Mouse (Mus musculus) neural tube, embryonic 13.5 days (tissue): ENCODE data around the gene Kbtbd2. TPM values are rescaled to one million over a fixed set of nuclear protein-coding genes. Genes with fewer than 3 reads are reported as not detected.

Source experiments
- polyA plus RNA-seq: library from polyadenylated mRNA; unstranded; fragments of >200 nt; fragmentation: Nextera tagmentation; extraction: Ambion mirVana; gene quantifications from 2 replicates; pipeline ENCODE4 v1.2.1, GENCODE M21; 2015

Kbtbd2 gene
- polyA plus RNA-seq, 1 experiment from 2014 or later: 35.3 TPM

Other genes with a start within 250 kb of the Kbtbd2 start
- gene Pde1c, start 228.7 kb downstream of the Kbtbd2 start, polyA plus RNA-seq: 8.5 and 9.8 TPM in 2 replicates
- gene Lsm5, start 93.1 kb downstream of the Kbtbd2 start, polyA plus RNA-seq: 90.2 and 91.6 TPM in 2 replicates
- gene Avl9, start 82.9 kb downstream of the Kbtbd2 start, polyA plus RNA-seq: 26.5 and 29.5 TPM in 2 replicates
- gene Fkbp9, start 34.2 kb upstream of the Kbtbd2 start, polyA plus RNA-seq: 48.3 and 53.1 TPM in 2 replicates
- 140 and 147 TPM in 2 replicates for gene Nt5c3, start 126.1 kb upstream of the Kbtbd2 start, polyA plus RNA-seq
- gene Vmn1r4, start 126.2 kb upstream of the Kbtbd2 start, polyA plus RNA-seq: 0.73 and 0.90 TPM in 2 replicates
- not detected in 2 replicates for gene Vmn1r5, start 172.5 kb upstream of the Kbtbd2 start, polyA plus RNA-seq
- gene Vmn1r6, start 199.4 kb upstream of the Kbtbd2 start, polyA plus RNA-seq: not detected in 2 replicates
- not detected in 2 replicates for gene Vmn1r7, start 227.5 kb upstream of the Kbtbd2 start, polyA plus RNA-seq
- gene Vmn1r8, start 234.5 kb upstream of the Kbtbd2 start, polyA plus RNA-seq: not detected in 2 replicates